Mouse (Mus musculus) 416B (cell line): ENCODE data around the gene Plk2.

Experiments used
- DNase-seq: peaks from one replicate; pipeline ENCODE4 v3.0.0; 2011; ENCODE audit warnings: low read depth

Gene Plk2

GRCm38 (mm10) chr13:110406152-110406551, 11.3 kb downstream of the Plk2 start:
- no peak for DNase-seq

- DNase-seq: no peak
Measured at GRCm38 (mm10) chr13:110412572-110413209, 17.8 kb downstream of the Plk2 start.

GRCm38 (mm10) chr13:110418656-110419055, 23.8 kb downstream of the Plk2 start:
- DNase-seq: no peak

GRCm38 (mm10) chr13:110419640-110420039, 24.8 kb downstream of the Plk2 start:
- no peak for DNase-seq

- DNase-seq: no peak
Measured at GRCm38 (mm10) chr13:110422434-110422833, 27.6 kb downstream of the Plk2 start.

- DNase-seq: no peak
Measured at GRCm38 (mm10) chr13:110425512-110426222, 30.8 kb downstream of the Plk2 start.

GRCm38 (mm10) chr13:110431388-110431787, 36.5 kb downstream of the Plk2 start:
- no peak for DNase-seq

GRCm38 (mm10) chr13:110432062-110432566, 37.3 kb downstream of the Plk2 start:
- no peak for DNase-seq

GRCm38 (mm10) chr13:110432613-110433012, 37.8 kb downstream of the Plk2 start:
- no peak for DNase-seq

- DNase-seq: no peak
Measured at GRCm38 (mm10) chr13:110436692-110437091, 41.8 kb downstream of the Plk2 start.

GRCm38 (mm10) chr13:110438624-110439023, 43.8 kb downstream of the Plk2 start:
- no peak for DNase-seq

GRCm38 (mm10) chr13:110444335-110444734, 49.5 kb downstream of the Plk2 start:
- no peak for DNase-seq

- no peak for DNase-seq
Measured at GRCm38 (mm10) chr13:110444894-110445293, 50.0 kb downstream of the Plk2 start.

- DNase-seq: no peak
Measured at GRCm38 (mm10) chr13:110446434-110446833, 51.6 kb downstream of the Plk2 start.

GRCm38 (mm10) chr13:110450056-110450455, 55.2 kb downstream of the Plk2 start:
- no peak for DNase-seq
